Mouse (Mus musculus) lung, adult 2 months (tissue): ENCODE measurements around the gene Rhob.

Experiments
- CTCF ChIP-seq: fragments of 200-500 bp; IDR thresholded peaks from 2 replicates; pipeline ENCODE4 v1.5.1; 2011; ENCODE audit warnings: mild to moderate bottlenecking, low read length, control low read depth; ENCODE audit not compliant: insufficient read depth
- POLR2A ChIP-seq: fragments of 200-500 bp; IDR thresholded peaks from 2 replicates; pipeline ENCODE4 v1.6.1; 2011; ENCODE audit warnings: low read depth, mild to moderate bottlenecking, control low read depth, low read length, borderline replicate concordance; ENCODE audit errors: extremely low read depth

DNA sequence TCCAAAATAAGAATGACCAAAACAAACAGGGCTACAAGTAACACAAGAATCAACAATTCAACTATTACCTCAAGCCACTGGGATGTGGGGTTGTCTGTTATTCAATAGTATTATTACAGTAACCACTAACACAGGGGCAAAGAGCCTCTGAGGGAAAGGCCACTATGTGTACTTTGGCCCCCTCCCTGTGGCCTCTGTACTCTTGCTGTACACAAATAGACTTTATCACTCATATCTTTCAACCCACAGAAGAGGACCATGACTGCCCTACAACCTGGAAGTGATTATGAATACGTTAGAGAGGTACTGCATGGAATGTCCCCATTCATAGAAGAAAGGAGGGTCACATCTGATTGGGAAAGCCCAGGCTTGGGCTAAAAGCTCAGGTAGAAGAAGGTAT lies 35.1 kb upstream of the Rhob start:
- TF ChIP-seq CTCF (no peak), POLR2A (no peak)
